ENCODE assay signal across 8 mouse cellular contexts in the genomic region with DNA sequence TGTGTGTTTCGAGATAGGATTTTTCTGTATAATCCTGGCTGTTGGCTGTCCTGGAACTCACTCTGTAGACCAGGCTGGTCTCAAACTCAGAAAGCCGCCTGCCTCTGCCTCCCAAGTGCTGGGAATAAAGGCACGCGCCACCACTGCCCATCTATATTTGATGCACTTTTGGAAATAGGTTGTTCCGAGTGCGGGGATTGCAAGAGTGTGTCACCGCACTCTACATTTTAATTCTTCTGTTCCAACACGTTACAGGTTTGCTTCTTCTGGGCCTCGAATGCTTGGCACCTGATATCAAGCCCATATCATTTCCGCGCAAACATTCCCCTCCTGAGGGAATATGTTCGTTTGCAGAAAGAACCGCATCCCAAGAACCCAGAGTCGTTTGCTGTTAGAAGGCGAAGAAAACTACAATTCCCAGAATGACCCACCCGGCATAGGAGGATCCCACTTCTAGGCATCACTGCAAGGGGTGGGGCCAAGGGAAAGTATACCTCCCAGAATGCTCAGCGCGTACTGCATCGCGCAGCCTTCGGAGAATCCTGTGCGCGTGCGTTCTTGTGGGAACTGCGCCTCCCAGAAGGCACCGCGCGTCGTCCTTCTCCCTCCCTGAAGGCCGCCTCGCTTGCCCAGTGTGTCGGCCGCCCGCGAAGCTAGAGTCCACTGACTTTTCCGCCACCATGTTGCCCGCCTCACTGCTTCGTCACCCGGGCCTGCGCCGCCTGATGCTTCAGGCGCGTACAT. TPM values are rescaled to one million over a fixed set of nuclear protein-coding genes. Genes with fewer than 3 reads are reported as not detected.
A peak's percentile ranks its signal among the peaks of the same experiment; 100 is the strongest.
DNase-seq lines count a peak whose midpoint lies in the region; ATAC-seq lines count a peak whose summit lies in the region.

No protein-coding gene starts in this region.

- peak; percentile 84 to 85 for DNase-seq in adrenal gland, adult 18-20 months (ENCODE audit: low spot score in 2 of 2)
- peak; percentile 100 for DNase-seq in embryo, embryonic 10 days (ENCODE audit: low spot score)
- peak; percentile 89 for DNase-seq in gastrocnemius, postnatal 10 days
- DNase-seq in induced T-regulatory cell, adult 2 months (ENCODE audit: low read depth) = peak; percentile 97
- peak; percentile 96 to 97 for DNase-seq in left cerebral cortex, postnatal 10 days (ENCODE audit: extremely low spot score in 1 of 2, low spot score in 2 of 2)
- peak; percentile 92 for DNase-seq in right cerebral cortex, postnatal 25 days
- peak; percentile 86 to 95 for DNase-seq in urinary bladder, postnatal 36 days (ENCODE audit: low spot score in 2 of 2)

- intact Hi-C loops in left cerebral cortex, postnatal 10 days (cut with DNase I) = no loop called here

- ATAC-seq in megakaryocyte progenitor cell, adult 5-6 weeks (replicated peaks; ENCODE audit: poor library complexity) = peak; percentile 69

RNA-seq across cellular contexts. Expression of a gene that starts 1.3 kb away (rescaled TPM):
- total RNA-seq in adrenal gland, adult 18-20 months (2021) = 100 to 1,000 TPM; 129 to 266 TPM
- 1 to 10 TPM; 2.3 to 3.2 TPM for total RNA-seq in gastrocnemius, postnatal 10 days (2021)
- 100 to 1,000 TPM; 394 to 415 TPM for total RNA-seq in left cerebral cortex, postnatal 10 days (2021)
- total RNA-seq in megakaryocyte progenitor cell, adult 5-6 weeks (2015) = 3.8 and 4.8 TPM in 2 replicates
- 2.0 and 2.2 TPM in 2 replicates for total RNA-seq in megakaryocyte progenitor cell, adult 5-6 weeks (2017)

RNA-seq across cellular contexts. Expression of a gene that starts 3.5 kb away (rescaled TPM):
- total RNA-seq in adrenal gland, adult 18-20 months (2021) = 1,000 to 10,000 TPM in 1 of 2 experiments, 100 to 1,000 TPM in 1; 593 to 1,133 TPM
- total RNA-seq in gastrocnemius, postnatal 10 days (2021) = 100 to 1,000 TPM; 576 to 659 TPM
- 100 to 1,000 TPM; 342 to 379 TPM for total RNA-seq in left cerebral cortex, postnatal 10 days (2021)
- total RNA-seq in megakaryocyte progenitor cell, adult 5-6 weeks (2015) = 187 and 199 TPM in 2 replicates
- total RNA-seq in megakaryocyte progenitor cell, adult 5-6 weeks (2017) = 37.6 and 39.3 TPM in 2 replicates

RNA-seq across cellular contexts. Expression of a gene that starts 6.1 kb away (rescaled TPM):
- 10 to 100 TPM; 64.8 to 82.0 TPM for total RNA-seq in adrenal gland, adult 18-20 months (2021)
- 10 to 100 TPM; 34.3 to 62.7 TPM for total RNA-seq in gastrocnemius, postnatal 10 days (2021)
- 100 to 1,000 TPM in 1 of 2 experiments, 10 to 100 TPM in 1; 92.6 to 103 TPM for total RNA-seq in left cerebral cortex, postnatal 10 days (2021)
- total RNA-seq in megakaryocyte progenitor cell, adult 5-6 weeks (2015) = 21.4 and 22.2 TPM in 2 replicates
- total RNA-seq in megakaryocyte progenitor cell, adult 5-6 weeks (2017) = 12.7 and 17.9 TPM in 2 replicates

RNA-seq across cellular contexts. Expression of a gene that starts 23.8 kb away (rescaled TPM):
- total RNA-seq in adrenal gland, adult 18-20 months (2021) = 10 to 100 TPM; 34.7 to 46.3 TPM
- 10 to 100 TPM; 84.3 to 88.4 TPM for total RNA-seq in gastrocnemius, postnatal 10 days (2021)
- 100 to 1,000 TPM; 138 to 151 TPM for total RNA-seq in left cerebral cortex, postnatal 10 days (2021)
- total RNA-seq in megakaryocyte progenitor cell, adult 5-6 weeks (2015) = 16.1 and 18.4 TPM in 2 replicates
- total RNA-seq in megakaryocyte progenitor cell, adult 5-6 weeks (2017) = 35.4 and 60.4 TPM in 2 replicates

RNA-seq across cellular contexts. Expression of a gene that starts 26.4 kb away (rescaled TPM):
- 100 to 1,000 TPM; 154 to 158 TPM for total RNA-seq in adrenal gland, adult 18-20 months (2021)
- total RNA-seq in gastrocnemius, postnatal 10 days (2021) = 100 to 1,000 TPM; 105 to 110 TPM
- total RNA-seq in left cerebral cortex, postnatal 10 days (2021) = 10 to 100 TPM; 81.6 to 93.4 TPM
- 71.7 and 81.1 TPM in 2 replicates for total RNA-seq in megakaryocyte progenitor cell, adult 5-6 weeks (2015)
- total RNA-seq in megakaryocyte progenitor cell, adult 5-6 weeks (2017) = 159 and 172 TPM in 2 replicates

Comparison
In these comparisons a context has a peak if more than half of its experiments do, and no peak if none do; other contexts are left out.
1. Peak in every context shown above with its lines: DNase-seq and ATAC-seq.
2. RNA of a gene that starts 1.3 kb away (total RNA-seq): 394 to 415 TPM in left cerebral cortex, postnatal 10 days and 129 to 266 TPM in adrenal gland, adult 18-20 months; 2.0 to 4.8 TPM in megakaryocyte progenitor cell, adult 5-6 weeks and 2.3 to 3.2 TPM in gastrocnemius, postnatal 10 days; every median in the first group is over 10 times any median in the second.